In genomic region chr3:85887239-85887827, GRCm38 (mm10) we compare ENCODE assay signal across 8 mouse cellular contexts. TPM values are rescaled to one million over a fixed set of nuclear protein-coding genes. Genes with fewer than 3 reads are reported as not detected.
DNase-seq lines count a peak whose midpoint lies in the region; ATAC-seq and TF ChIP-seq lines count a peak whose summit lies in the region.

Gene Glt28d2 (minus strand): TSS chr3:85887516.
Gene Gm37240 (minus strand): TSS chr3:85887518.

- H3K4me1 ChIP-seq in hindbrain, embryonic 12.5 days = peaks cover 19% of the 10 kb centered on the region

- POLR2A ChIA-PET in Patski (lab: Charles Lee) = interaction anchor here (0.5 to 1.2 kb wide), 4 partner anchors 62 to 155 kb away, joined by 3 to 4 read pairs (median 3); no protein-coding TSS in a partner anchor

- no peaks in the 10 kb centered on the region for H3K27me3 ChIP-seq in Patski
- peaks cover 32% of the 10 kb centered on the region for H3K27me3 ChIP-seq in hindbrain, embryonic 12.5 days

- no peak for TF ChIP-seq CTCF in Patski (IDR thresholded peaks at IDR 0.05)

- under 1% methylated on average over 46 of the region's 48 CpGs for WGBS in hindbrain, embryonic 12.5 days

- H3K27ac ChIP-seq in hindbrain, embryonic 12.5 days = no peak within 1 kb of the TSS

- ATAC-seq in Patski = peak; percentile 95
- ATAC-seq in hindbrain, embryonic 12.5 days (ENCODE audit: low FRiP score) = peak; percentile 91

- no peaks in the 10 kb centered on the region for H3K36me3 ChIP-seq in hindbrain, embryonic 12.5 days

- DNase-seq in Patski (ENCODE audit: low read depth, low spot score) = peak; percentile 77
- DNase-seq in cerebellum, postnatal 10 days = peak; percentile 66 to 79
- peak; percentile 50 to 61 for DNase-seq in frontal cortex, postnatal 10 days (ENCODE audit: low spot score in 2 of 2)
- peak; percentile 46 to 51 for DNase-seq in layer of hippocampus, postnatal 10 days (ENCODE audit: low spot score in 2 of 2)
- peak; percentile 90 for DNase-seq in lung, postnatal 10 days
- peak; percentile 75 for DNase-seq in retina, adult 2 months (ENCODE audit: low read depth, low spot score)
- DNase-seq in thymus, postnatal 25 days = peak; percentile 66

- in situ Hi-C loops in Patski (cut with MboI; ENCODE audit: low pct_unique_long_range_greater_than_20kb) = no loop called here

- CTCF ChIA-PET in Patski (lab: Charles Lee) = interaction anchor here (1.1 to 1.7 kb wide), 3 partner anchors 28 to 180 kb away, joined by 3 to 5 read pairs (median 4); no protein-coding TSS in a partner anchor

- no peaks in the 10 kb centered on the region for H3K9me3 ChIP-seq in hindbrain, embryonic 12.5 days (replicated peaks)

- peak within 1 kb of the TSS; percentile 58 for H3K9ac ChIP-seq in hindbrain, embryonic 12.5 days

- peak within 1 kb of the TSS; percentile 94 for H3K4me2 ChIP-seq in hindbrain, embryonic 12.5 days (replicated peaks)

- peak within 1 kb of the TSS; percentile 52 for H3K4me3 ChIP-seq in hindbrain, embryonic 12.5 days

RNA-seq across cellular contexts. Expression of gene Glt28d2, which starts in this region (rescaled TPM):
- 3.6 TPM for polyA plus RNA-seq in Patski (2021)
- 0.46 and 0.50 TPM in 2 replicates for polyA plus RNA-seq in hindbrain, embryonic 12.5 days (2016; fragmentation: Nextera tagmentation; extraction: Ambion mirVana)
- under 1 TPM; 0.59 to 0.67 TPM for total RNA-seq in layer of hippocampus, postnatal 10 days (2021)

RNA-seq across cellular contexts. Expression of gene Gm37240, which starts in this region (rescaled TPM):
- polyA plus RNA-seq in Patski (2021) = 10.8 TPM
- 1.4 and 3.3 TPM in 2 replicates for polyA plus RNA-seq in hindbrain, embryonic 12.5 days (2016; fragmentation: Nextera tagmentation; extraction: Ambion mirVana)
- under 1 TPM; 0.75 to 0.80 TPM for total RNA-seq in layer of hippocampus, postnatal 10 days (2021)

Comparison
In these comparisons a context has a peak if more than half of its experiments do, and no peak if none do; other contexts are left out.
1. Peak in DNase-seq in layer of hippocampus, postnatal 10 days; RNA of the genes that start here not detected or under 1 TPM.